Mouse (Mus musculus) cerebellum, adult (tissue): ENCODE measurements around the gene Gm32742.

Experiments
- ATAC-seq: cut with Nextera tagmentation; 2 replicates; pipeline ENCODE4 v1.9.2; 2017; ENCODE audit warnings: mild to moderate bottlenecking, moderate library complexity, mixed read lengths; ENCODE audit not compliant: insufficient number of reproducible peaks, low FRiP score, low TSS enrichment

Gene Gm32742

GRCm38 (mm10) chr9:51165312-51166180, at the start of gene Gm32742:
Gene Gm32742, minus strand, starts transcription at chr9:51165517.
- ATAC-seq, result no peak

GRCm38 (mm10) chr9:51213729-51214237, 48.5 kb upstream of the Gm32742 start:
- no peak for ATAC-seq

GRCm38 (mm10) chr9:51213023-51213728, 47.9 kb upstream of the Gm32742 start, which contains the start of gene Pou2af1:
Gene Pou2af1, plus strand, starts transcription at chr9:51213708.
- no peak for ATAC-seq

GRCm38 (mm10) chr9:51211191-51211590, 45.9 kb upstream of the Gm32742 start:
- ATAC-seq, result no peak

- ATAC-seq, result no peak
Measured at GRCm38 (mm10) chr9:51208974-51209332, 43.6 kb upstream of the Gm32742 start.

DNA sequence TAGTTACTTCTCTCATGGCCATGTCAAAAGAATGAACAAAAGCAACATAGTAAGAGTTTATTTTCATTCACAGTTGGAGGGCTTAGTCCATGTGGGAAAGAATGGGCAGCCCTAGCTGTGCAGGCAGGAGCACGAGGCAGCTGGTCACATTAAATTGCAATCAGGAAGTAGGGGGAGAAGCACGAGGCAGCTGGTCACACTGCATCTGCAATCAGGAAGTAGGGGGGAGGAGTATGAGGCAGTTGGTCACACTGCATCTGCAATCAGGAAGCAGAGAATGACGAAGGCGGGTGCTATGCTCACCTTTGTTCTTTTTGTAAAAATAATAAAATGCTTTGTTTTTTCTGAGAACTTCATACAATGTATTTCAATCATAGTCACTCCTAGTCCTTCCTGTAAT, 29.5 kb upstream of the Gm32742 start:
- no peak for ATAC-seq

GRCm38 (mm10) chr9:51190655-51191054, 25.3 kb upstream of the Gm32742 start:
- ATAC-seq, result no peak

DNA sequence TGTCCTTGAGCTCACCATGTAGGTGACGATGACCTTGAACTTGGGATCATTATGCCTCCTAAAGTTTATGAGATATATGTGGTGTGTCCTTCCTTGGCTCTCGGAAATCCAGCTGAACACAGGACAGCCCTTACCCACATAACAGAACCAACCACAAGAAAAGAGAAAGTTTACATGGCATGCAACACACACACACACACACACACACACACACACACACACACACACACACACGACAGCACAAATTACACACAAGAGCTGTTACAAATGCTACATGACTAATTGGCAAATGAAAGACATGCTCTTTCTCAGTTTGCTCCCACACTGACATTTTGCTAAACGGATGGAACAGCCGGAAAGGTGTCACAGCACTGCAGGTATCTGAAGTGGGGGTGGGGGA, 20.6 kb upstream of the Gm32742 start:
- ATAC-seq, result no peak

GRCm38 (mm10) chr9:51185386-51185785, 20.1 kb upstream of the Gm32742 start:
- no peak for ATAC-seq

DNA sequence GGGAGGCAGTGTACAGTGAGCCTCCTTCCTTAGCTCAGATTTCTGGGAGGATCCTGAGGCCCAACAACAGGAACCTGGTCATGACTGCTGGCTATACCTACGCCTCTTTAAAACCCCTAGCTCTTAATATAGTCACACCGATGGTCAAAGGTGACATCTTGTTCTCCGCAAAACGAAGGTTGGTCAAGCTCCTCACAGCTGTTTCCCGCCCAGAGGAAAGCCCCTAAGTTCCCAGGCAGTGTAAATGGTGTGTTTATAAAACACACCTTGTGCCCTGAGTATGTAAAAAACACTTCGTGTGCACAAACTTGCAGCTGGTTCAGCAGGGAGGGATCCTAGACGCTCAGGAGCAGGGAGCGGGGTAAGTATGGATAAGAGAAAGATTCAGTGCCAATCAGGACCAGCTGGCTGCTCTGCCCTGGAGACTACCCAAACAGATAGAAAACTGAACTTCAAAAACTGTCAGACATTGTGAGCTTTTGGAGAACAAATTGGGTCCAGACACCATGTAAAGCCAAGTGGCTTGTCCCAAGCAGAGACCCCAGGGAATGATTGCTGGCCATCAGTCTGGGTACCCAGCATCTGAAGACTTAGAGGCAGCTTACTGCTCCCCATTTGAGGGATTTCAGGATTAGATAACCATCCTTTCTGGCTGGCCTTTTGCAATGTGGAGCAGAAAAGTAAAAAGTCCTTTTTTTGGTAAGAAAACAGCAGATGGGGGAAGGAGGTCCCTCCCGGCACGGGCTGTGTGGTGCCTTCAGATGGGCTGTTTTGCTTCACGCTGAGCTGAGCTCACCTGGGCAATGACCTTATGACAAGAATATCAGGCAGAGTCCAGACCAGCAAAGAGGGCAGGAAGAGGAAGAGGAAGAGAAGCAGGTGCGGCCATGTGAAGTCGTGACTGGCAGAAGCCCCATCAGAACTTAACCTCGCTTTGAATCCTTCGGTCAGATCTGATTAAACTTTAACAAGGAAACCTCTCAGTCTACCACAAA, 17.7 kb upstream of the Gm32742 start:
- no peak for ATAC-seq

DNA sequence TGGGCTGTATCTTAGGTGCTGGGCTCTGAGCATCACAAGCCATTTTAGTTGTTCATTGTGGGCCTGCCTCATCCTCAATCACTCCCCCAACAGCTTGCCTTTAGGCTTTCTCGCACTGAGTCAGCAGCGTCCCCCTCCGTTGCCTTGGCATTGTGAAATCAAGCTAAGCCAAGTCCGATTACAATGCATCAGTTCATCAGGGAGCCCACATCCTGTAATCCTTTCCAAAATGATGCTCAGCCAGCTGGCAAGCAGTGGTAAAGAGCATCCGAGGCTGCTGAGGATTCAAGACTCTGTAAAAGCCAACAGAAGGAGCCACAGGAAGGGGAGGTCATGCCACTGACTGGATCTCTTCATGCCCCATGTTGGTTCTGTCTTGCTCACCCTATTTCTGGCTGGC, 15.3 kb upstream of the Gm32742 start:
- peak; percentile 89 for ATAC-seq

- ATAC-seq, result no peak
Measured at GRCm38 (mm10) chr9:51178297-51178696, 13.0 kb upstream of the Gm32742 start.

GRCm38 (mm10) chr9:51175722-51176121, 10.4 kb upstream of the Gm32742 start:
- no peak for ATAC-seq

DNA sequence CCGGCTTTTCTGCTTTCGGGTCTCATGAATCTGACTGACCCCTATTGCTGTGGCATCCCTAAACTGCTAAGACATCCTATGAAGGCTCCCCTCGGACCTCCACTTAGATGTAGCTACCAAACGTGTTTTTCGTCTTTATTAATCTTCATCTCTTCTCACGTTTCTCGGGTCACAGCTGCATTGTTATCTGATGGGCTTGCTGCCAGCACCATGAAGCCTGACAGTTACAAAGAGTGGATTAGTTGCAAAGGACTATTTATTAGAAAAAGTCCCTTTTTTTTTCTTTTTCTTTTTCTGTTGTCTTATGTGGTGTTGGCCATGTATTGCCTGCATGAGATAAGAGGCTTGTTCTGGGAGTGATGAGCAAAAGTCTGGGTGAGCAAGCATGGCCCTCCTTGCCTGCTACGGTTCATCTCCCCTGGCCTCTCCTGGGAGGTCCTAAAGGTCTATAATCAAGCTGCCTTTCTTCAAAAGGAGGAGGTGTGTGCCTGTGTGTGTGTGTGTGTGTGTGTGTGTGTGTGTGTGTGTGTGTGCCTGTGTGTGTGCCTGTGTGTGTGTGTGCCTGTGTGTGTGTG, 9.7 kb upstream of the Gm32742 start:
- ATAC-seq, result no peak

GRCm38 (mm10) chr9:51170298-51170697, 5.0 kb upstream of the Gm32742 start:
- no peak for ATAC-seq

DNA sequence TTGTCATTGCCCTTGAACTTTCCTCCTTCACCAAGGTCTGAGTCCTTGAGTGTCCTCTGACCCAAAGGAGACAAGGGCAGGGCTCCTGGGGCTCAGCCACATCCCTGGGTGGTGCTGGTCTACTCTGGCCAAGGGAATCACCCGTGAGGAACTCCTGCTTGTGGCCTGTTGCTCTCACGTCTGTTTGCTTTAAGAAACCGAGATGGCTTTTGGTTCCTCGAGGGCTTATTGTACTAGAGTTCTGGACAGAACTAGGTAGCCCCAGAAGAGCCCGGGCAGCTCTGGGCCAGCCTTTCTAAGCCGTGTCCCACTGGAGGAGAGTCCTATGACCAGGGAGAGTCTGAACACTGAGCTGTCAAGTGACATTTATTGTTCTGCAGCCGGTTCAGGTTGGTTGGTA, 3.8 kb upstream of the Gm32742 start:
- no peak for ATAC-seq

DNA sequence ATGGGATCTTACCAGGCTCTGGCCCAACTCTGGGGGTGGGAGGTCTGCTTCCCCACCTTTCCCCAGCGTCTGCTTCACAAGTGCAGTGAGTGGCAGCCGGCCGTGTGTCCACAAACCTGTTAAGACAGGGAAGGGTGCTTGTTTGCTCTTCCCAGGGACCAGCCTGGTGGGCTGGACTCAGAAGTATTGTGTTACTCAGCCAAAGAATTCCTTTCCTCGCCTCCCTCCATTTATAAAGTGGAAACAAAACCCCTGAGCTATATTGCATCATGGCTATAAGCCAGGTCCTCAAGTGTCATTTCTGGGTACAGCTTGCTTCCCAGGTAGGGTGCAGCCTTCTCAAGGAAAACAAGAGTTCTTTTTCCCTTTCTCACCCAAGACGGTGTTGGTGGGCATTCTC, 3.4 kb upstream of the Gm32742 start:
- ATAC-seq, result no peak

DNA sequence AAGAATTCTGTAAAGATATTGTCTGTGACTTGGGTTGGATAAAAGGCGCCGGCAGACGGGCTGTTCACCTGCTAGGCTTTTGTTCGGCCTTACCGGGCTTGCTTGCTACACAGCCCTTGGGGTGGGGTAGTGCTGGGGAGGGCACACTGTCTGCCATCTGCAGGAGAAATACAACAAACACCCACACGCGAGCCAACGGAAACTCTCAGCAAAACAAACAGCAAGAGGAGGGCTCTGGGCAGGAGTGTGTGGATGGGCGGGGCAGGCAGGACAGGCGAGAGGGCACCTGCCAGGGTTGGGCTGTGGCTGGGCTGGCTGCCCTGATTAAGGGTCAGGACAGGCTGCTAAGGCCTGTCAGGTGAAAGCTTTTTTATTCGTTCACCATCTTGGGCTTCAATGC, 2.6 kb upstream of the Gm32742 start:
- no peak for ATAC-seq

- ATAC-seq, result no peak
Measured at GRCm38 (mm10) chr9:51163989-51164388, 1.3 kb downstream of the Gm32742 start.
